Mouse (Mus musculus) MEL (cell line): Measurements from ENCODE around the gene Dnah5.

Experiments used
- CTCF ChIP-seq, 3 experiments: IDR thresholded peaks in 2 of 3; conservative IDR thresholded peaks in 1 of 3; 2 replicates each; pipeline ENCODE4 v1.5.1; 2011 to 2012; ENCODE audit warnings: low read length in 3 of 3, low read depth in 2 of 3, mild to moderate bottlenecking in 2 of 3, improper control_type of control experiment in 1 of 3, inconsistent platforms in 1 of 3, mixed read lengths in 1 of 3, moderate library complexity in 1 of 3; ENCODE audit not compliant: control insufficient read depth in 1 of 3, insufficient read depth in 1 of 3, poor library complexity in 1 of 3, severe bottlenecking in 1 of 3
- E2F4 ChIP-seq: IDR thresholded peaks from 2 replicates; pipeline ENCODE4 v1.6.1; 2011; ENCODE audit warnings: low read depth, low read length, improper control_type of control experiment, borderline replicate concordance
- ELF1 ChIP-seq: IDR thresholded peaks from 2 replicates; pipeline ENCODE4 v1.6.1; 2014; ENCODE audit warnings: low read depth, mild to moderate bottlenecking, inconsistent platforms, low read length, improper control_type of control experiment, moderate library complexity
- GATA1 ChIP-seq: IDR thresholded peaks from 2 replicates; pipeline ENCODE4 v1.6.1; 2011; ENCODE audit warnings: low read depth, low read length, improper control_type of control experiment
- KAT2A ChIP-seq: conservative IDR thresholded peaks from 2 replicates; pipeline ENCODE4 v1.6.1; 2012; ENCODE audit warnings: low read depth, low read length, improper control_type of control experiment, inconsistent platforms
- MAFK ChIP-seq: IDR thresholded peaks from 2 replicates; pipeline ENCODE4 v1.6.1; 2011; ENCODE audit warnings: low read depth, mild to moderate bottlenecking, low read length, improper control_type of control experiment, borderline replicate concordance
- MEF2A ChIP-seq: IDR thresholded peaks from 2 replicates; pipeline ENCODE4 v1.6.1; 2014; ENCODE audit warnings: low read depth, mild to moderate bottlenecking, inconsistent platforms, low read length, improper control_type of control experiment; ENCODE audit not compliant: poor library complexity, insufficient replicate concordance, severe bottlenecking; ENCODE audit errors: extremely low read depth
- MXI1 ChIP-seq: IDR thresholded peaks from 2 replicates; pipeline ENCODE4 v1.6.1; 2011; ENCODE audit warnings: mild to moderate bottlenecking, low read depth, low read length, improper control_type of control experiment
- POLR2A ChIP-seq, 2 experiments: IDR thresholded peaks; 2 replicates each; pipeline ENCODE4 v1.6.1; 2011 to 2012; ENCODE audit warnings: low read length in 2 of 2, mild to moderate bottlenecking in 2 of 2, control low read depth in 1 of 2, improper control_type of control experiment in 1 of 2, low read depth in 1 of 2, moderate library complexity in 1 of 2; ENCODE audit not compliant: control insufficient read depth in 1 of 2, insufficient read depth in 1 of 2, poor library complexity in 1 of 2
- TBP ChIP-seq: IDR thresholded peaks from 2 replicates; pipeline ENCODE4 v1.8.0; 2011; ENCODE audit warnings: low read depth, low read length, improper control_type of control experiment
- TCF12 ChIP-seq: IDR thresholded peaks from 2 replicates; pipeline ENCODE4 v1.6.1; 2014; ENCODE audit warnings: low read depth, mild to moderate bottlenecking, inconsistent platforms, low read length, improper control_type of control experiment, moderate library complexity
- UBTF ChIP-seq: IDR thresholded peaks from 2 replicates; pipeline ENCODE4 v1.6.1; 2012; ENCODE audit warnings: low read depth, mild to moderate bottlenecking, inconsistent platforms, low read length, improper control_type of control experiment, moderate library complexity, borderline replicate concordance; ENCODE audit not compliant: insufficient read depth
- ZNF384 ChIP-seq: IDR thresholded peaks from 2 replicates; pipeline ENCODE4 v1.6.1; 2012; ENCODE audit warnings: low read depth, mild to moderate bottlenecking, inconsistent platforms, low read length, improper control_type of control experiment

- no peak for TF ChIP-seq MEF2A
- TF ChIP-seq CTCF (IDR thresholded peaks at IDR 0.05 in 2 of 3, conservative IDR thresholded peaks at IDR 0.05 in 1 of 3; ENCODE audit: control insufficient read depth in 1 of 3, insufficient read depth in 1 of 3, low read depth in 2 of 3, low read length in 3 of 3, poor library complexity in 1 of 3, severe bottlenecking in 1 of 3), result no peak
- TF ChIP-seq ZNF384, result no peak
- TF ChIP-seq TCF12, result no peak
- no peak for TF ChIP-seq MAFK
- no peak for TF ChIP-seq KAT2A
- TF ChIP-seq POLR2A (IDR thresholded peaks at IDR 0.05; ENCODE audit: control insufficient read depth in 1 of 2, insufficient read depth in 1 of 2, low read depth in 1 of 2, low read length in 2 of 2, poor library complexity in 1 of 2), result no peak
- TF ChIP-seq MXI1, result no peak
- TF ChIP-seq UBTF, result no peak
- TF ChIP-seq E2F4, result no peak
- no peak for TF ChIP-seq TBP
- no peak for TF ChIP-seq GATA1
- TF ChIP-seq ELF1, result no peak
These were observed 104.3 kb downstream of the Dnah5 start for GRCm38 (mm10) chr15:28307884-28308283.
